ENCODE assay signal across 6 mouse cellular contexts in genomic region chr7:73574673-73575072, GRCm38 (mm10). TPM values are rescaled to one million over a fixed set of nuclear protein-coding genes. Genes with fewer than 3 reads are reported as not detected.
A peak's percentile ranks its signal among the peaks of the same experiment; 100 is the strongest.
DNase-seq lines count a peak whose midpoint lies in the region; ATAC-seq and TF ChIP-seq lines count a peak whose summit lies in the region.
"Not testable (repeated sequence)": the region's sequence is repeated elsewhere in the genome, so short reads cannot be mapped to it uniquely, and the experiment has no call there.

No protein-coding gene starts in this region.

- TF ChIP-seq CTCF in E14TG2a.4 (conservative IDR thresholded peaks at IDR 0.05; ENCODE audit: low read length); liver, adult 2 months (IDR thresholded peaks at IDR 0.05; ENCODE audit: low read depth, low read length); stomach, postnatal 0 days (IDR thresholded peaks at IDR 0.05; ENCODE audit: low read depth): not testable (repeated sequence)

- H3K27ac ChIP-seq in heart, embryonic 13.5 days (replicated peaks): peak overlapping the region; percentile 39; the same call in 1 of the 2 replicates
- not testable (repeated sequence) for H3K27ac ChIP-seq in liver, adult 2 months (replicated peaks; ENCODE audit: insufficient read depth, low read depth, low read length); stomach, postnatal 0 days (replicated peaks)

- H3K4me1 ChIP-seq in E14TG2a.4 (replicated peaks; ENCODE audit: low read depth, low read length): peaks cover 47% of the 10 kb centered on the region
- H3K4me1 ChIP-seq in heart, embryonic 13.5 days: peaks cover 51% of the 10 kb centered on the region
- peaks cover 20% of the 10 kb centered on the region for H3K4me1 ChIP-seq in liver, adult 2 months (ENCODE audit: control insufficient read depth, insufficient read depth, low read length)
- not testable (repeated sequence) for H3K4me1 ChIP-seq in stomach, postnatal 0 days (replicated peaks; ENCODE audit: control insufficient read depth, insufficient read depth)

- DNase-seq in cerebellum, adult 9-11 months: peak; percentile 3
- DNase-seq in induced T-regulatory cell, adult 2 months (ENCODE audit: low read depth): peak; percentile 13
- peak; percentile 61 for DNase-seq in liver, adult 2 months (ENCODE audit: extremely low read depth, low read depth, low spot score)
- peak; percentile 18 for DNase-seq in stomach, postnatal 0 days (ENCODE audit: low spot score)

- not testable (repeated sequence) for H3K9ac ChIP-seq in heart, embryonic 13.5 days; liver, adult 2 months (ENCODE audit: low read depth, low read length); stomach, postnatal 0 days (ENCODE audit: low read length)

- peak overlapping the region; percentile 17; the same call in 1 of the 2 replicates for H3K4me3 ChIP-seq in E14TG2a.4 (replicated peaks; ENCODE audit: low read length)
- not testable (repeated sequence) for H3K4me3 ChIP-seq in heart, embryonic 13.5 days; liver, adult 2 months (ENCODE audit: insufficient read depth, low read depth, low read length); stomach, postnatal 0 days (ENCODE audit: low read depth, low read length)

- peaks cover 39% of the 10 kb centered on the region for H3K27me3 ChIP-seq in E14TG2a.4 (ENCODE audit: insufficient read depth, low read length)
- H3K27me3 ChIP-seq in heart, embryonic 13.5 days (replicated peaks); liver, adult 2 months (ENCODE audit: control insufficient read depth, insufficient read depth, low read length); stomach, postnatal 0 days (ENCODE audit: control insufficient read depth, insufficient read depth, low read length): not testable (repeated sequence)

- TF ChIP-seq EP300 in stomach, postnatal 0 days (optimal IDR thresholded peaks at IDR 0.05): not testable (repeated sequence)

- not testable (repeated sequence) for TF ChIP-seq POLR2A in liver, adult 2 months (IDR thresholded peaks at IDR 0.05; ENCODE audit: extremely low read depth, insufficient read depth, low read length)

- H3K4me2 ChIP-seq in heart, embryonic 13.5 days; stomach, postnatal 0 days (replicated peaks; ENCODE audit: low read depth): not testable (repeated sequence)

- not testable (repeated sequence) for H3K9me3 ChIP-seq in E14TG2a.4 (ENCODE audit: low read length); heart, embryonic 13.5 days; stomach, postnatal 0 days (ENCODE audit: control insufficient read depth, low read length)

- 50% methylated on average over 3 of the region's 3 CpGs for WGBS in heart, embryonic 13.5 days
- WGBS in liver, adult 2 months: 62% methylated on average over 3 of the region's 3 CpGs
- WGBS in stomach, postnatal 0 days: 71% methylated on average over 3 of the region's 3 CpGs

- H3K79me2 ChIP-seq in liver, adult 2 months (ENCODE audit: control insufficient read depth, insufficient read depth, low read length): not testable (repeated sequence)

- not testable (repeated sequence) for H3K36me3 ChIP-seq in E14TG2a.4 (ENCODE audit: insufficient read depth, low read length); heart, embryonic 13.5 days; liver, adult 2 months (ENCODE audit: control insufficient read depth, insufficient read depth, low read length); stomach, postnatal 0 days (ENCODE audit: control insufficient read depth, insufficient read depth, low read length)

- ATAC-seq in heart, embryonic 13.5 days (ENCODE audit: extremely low read depth, insufficient number of reproducible peaks, low FRiP score, low TSS enrichment); stomach, postnatal 0 days (ENCODE audit: low FRiP score, low TSS enrichment): not testable (repeated sequence)

RNA-seq across cellular contexts. Expression of gene Chd2, which starts 33.0 kb away (rescaled TPM):
- polyA plus RNA-seq in heart, embryonic 13.5 days (2015; fragmentation: Nextera tagmentation; extraction: Ambion mirVana): 31.3 and 34.1 TPM in 2 replicates
- 40.0 and 42.0 TPM in 2 replicates for total RNA-seq in liver, adult 2 months (2014; rRNA removed)
- 16.9 and 20.1 TPM in 2 replicates for polyA plus RNA-seq in liver, adult 2 months (2012; rRNA removed)
- polyA plus RNA-seq in stomach, postnatal 0 days (2015; fragmentation: Nextera tagmentation; extraction: Ambion mirVana): 15.9 and 18.0 TPM in 2 replicates

Comparison
In these comparisons a context has a peak if more than half of its experiments do, and no peak if none do; other contexts are left out.
1. DNase-seq: peak in every context shown above with its lines; median percentile 61 in liver, adult 2 months; 18 in stomach, postnatal 0 days; 13 in induced T-regulatory cell, adult 2 months; 3 in cerebellum, adult 9-11 months.